Mouse (Mus musculus) large intestine, adult 2 months (tissue): ENCODE measurements around the gene Akap7. TPM values are rescaled to one million over a fixed set of nuclear protein-coding genes. Genes with fewer than 3 reads are reported as not detected.
A peak's percentile ranks its signal among the peaks of the same experiment; 100 is the strongest.
"Not testable (repeated sequence)": the region's sequence is repeated elsewhere in the genome, so short reads cannot be mapped to it uniquely, and the experiment has no call there.

ENCODE experiments used
- DNase-seq: peaks from one replicate; pipeline ENCODE4 v3.0.0-alpha.2; 2012; ENCODE audit warnings: low read depth, low spot score
- WGBS: fragments of 180-500 bp; shearing (Covaris S2); methylation state at CpG from one replicate; pipeline ENCODE4 v1.1.7; 2018; 5-methylcytosine and 5-hydroxymethylcytosine counted together
- polyA plus RNA-seq: library from polyadenylated mRNA; depleted of rRNA; stranded (reverse); fragments of >200 nt; gene quantifications from 2 replicates; pipeline ENCODE4 v1.2.3, GENCODE M21; 2012

Akap7 gene
- polyA plus RNA-seq, 1 experiment = 10.4 TPM

GRCm38 (mm10) chr10:25207866-25208265 is 99.8 kb downstream of the Akap7 start:
- DNase-seq = no peak
- 68% methylated on average over 6 of the region's 6 CpGs for WGBS

GRCm38 (mm10) chr10:25200691-25201090 is 107.0 kb downstream of the Akap7 start:
- no peak for DNase-seq
- 29% methylated on average over 7 of the region's 7 CpGs for WGBS

- DNase-seq = no peak
- 6% methylated on average over 32 of the region's 32 CpGs for WGBS
Measured at GRCm38 (mm10) chr10:25199510-25200353, 107.9 kb downstream of the Akap7 start.

GRCm38 (mm10) chr10:25198575-25198974 is 109.1 kb downstream of the Akap7 start:
- DNase-seq = no peak
- WGBS = 23% methylated on average over 12 of the region's 12 CpGs

- WGBS = 29% methylated on average over 9 of the region's 9 CpGs
- DNase-seq = no peak
Measured at GRCm38 (mm10) chr10:25198048-25198447, 109.6 kb downstream of the Akap7 start.

GRCm38 (mm10) chr10:25192180-25193073 is 115.2 kb downstream of the Akap7 start:
- 30% methylated on average over 5 of the region's 5 CpGs for WGBS
- DNase-seq = peak; percentile 92

- 80% methylated on average over 4 of the region's 4 CpGs for WGBS
- DNase-seq = no peak
Measured at GRCm38 (mm10) chr10:25191166-25191565, 116.5 kb downstream of the Akap7 start.

GRCm38 (mm10) chr10:25186240-25186639 is 121.4 kb downstream of the Akap7 start:
- 35% methylated on average over 9 of the region's 9 CpGs for WGBS
- DNase-seq = not testable (repeated sequence)

- DNase-seq = no peak
- WGBS = 89% methylated on average over 4 of the region's 4 CpGs
Measured at GRCm38 (mm10) chr10:25185691-25186090, 122.0 kb downstream of the Akap7 start.

GRCm38 (mm10) chr10:25184819-25185603 is 122.7 kb downstream of the Akap7 start:
- WGBS = 42% methylated on average over 10 of the region's 10 CpGs
- no peak for DNase-seq

- 41% methylated on average over 6 of the region's 6 CpGs for WGBS
- no peak for DNase-seq
Measured at GRCm38 (mm10) chr10:25183271-25183670, 124.4 kb downstream of the Akap7 start.

GRCm38 (mm10) chr10:25179030-25179429 is 128.6 kb downstream of the Akap7 start:
- 60% methylated on average over 4 of the region's 4 CpGs for WGBS
- no peak for DNase-seq

GRCm38 (mm10) chr10:25177270-25177669 is 130.4 kb downstream of the Akap7 start:
- WGBS = 93% methylated on average over 5 of the region's 5 CpGs
- DNase-seq = no peak

GRCm38 (mm10) chr10:25174872-25175271 is 132.8 kb downstream of the Akap7 start:
- WGBS = 35% methylated on average over 2 of the region's 2 CpGs
- no peak for DNase-seq

GRCm38 (mm10) chr10:25167365-25168194 is 140.1 kb downstream of the Akap7 start:
- WGBS = 54% methylated on average over 6 of the region's 6 CpGs
- no peak for DNase-seq

- WGBS = 55% methylated on average over 3 of the region's 3 CpGs
- not testable (repeated sequence) for DNase-seq
Measured at GRCm38 (mm10) chr10:25163510-25163909, 144.2 kb downstream of the Akap7 start.

GRCm38 (mm10) chr10:25161701-25162100 is 146.0 kb downstream of the Akap7 start:
- no peak for DNase-seq
- 80% methylated on average over 2 of the region's 2 CpGs for WGBS

GRCm38 (mm10) chr10:25158651-25159050 is 149.0 kb downstream of the Akap7 start:
- DNase-seq = no peak
- WGBS = 86% methylated on average over 5 of the region's 5 CpGs

GRCm38 (mm10) chr10:25157339-25157738 is 150.3 kb downstream of the Akap7 start:
- no peak for DNase-seq
